Mouse (Mus musculus) pancreas, adult 10 weeks (tissue): ENCODE measurements around the gene Yme1l1. TPM values are rescaled to one million over a fixed set of nuclear protein-coding genes. Genes with fewer than 3 reads are reported as not detected.

Source experiments
- polyA plus RNA-seq: library from polyadenylated mRNA; stranded (reverse); fragments of 350-450 nt; fragmentation: Illumina TruSeq; extraction: RNeasy Lipid Tissue Mini Kit (QIAGEN cat#74804); gene quantifications from one replicate; pipeline ENCODE4 v1.2.3, GENCODE M21; 2015; ENCODE audit warnings: low read depth, low replicate concordance; ENCODE audit not compliant: insufficient read depth

The Yme1l1 gene
- 9.9 TPM for polyA plus RNA-seq

DNA sequence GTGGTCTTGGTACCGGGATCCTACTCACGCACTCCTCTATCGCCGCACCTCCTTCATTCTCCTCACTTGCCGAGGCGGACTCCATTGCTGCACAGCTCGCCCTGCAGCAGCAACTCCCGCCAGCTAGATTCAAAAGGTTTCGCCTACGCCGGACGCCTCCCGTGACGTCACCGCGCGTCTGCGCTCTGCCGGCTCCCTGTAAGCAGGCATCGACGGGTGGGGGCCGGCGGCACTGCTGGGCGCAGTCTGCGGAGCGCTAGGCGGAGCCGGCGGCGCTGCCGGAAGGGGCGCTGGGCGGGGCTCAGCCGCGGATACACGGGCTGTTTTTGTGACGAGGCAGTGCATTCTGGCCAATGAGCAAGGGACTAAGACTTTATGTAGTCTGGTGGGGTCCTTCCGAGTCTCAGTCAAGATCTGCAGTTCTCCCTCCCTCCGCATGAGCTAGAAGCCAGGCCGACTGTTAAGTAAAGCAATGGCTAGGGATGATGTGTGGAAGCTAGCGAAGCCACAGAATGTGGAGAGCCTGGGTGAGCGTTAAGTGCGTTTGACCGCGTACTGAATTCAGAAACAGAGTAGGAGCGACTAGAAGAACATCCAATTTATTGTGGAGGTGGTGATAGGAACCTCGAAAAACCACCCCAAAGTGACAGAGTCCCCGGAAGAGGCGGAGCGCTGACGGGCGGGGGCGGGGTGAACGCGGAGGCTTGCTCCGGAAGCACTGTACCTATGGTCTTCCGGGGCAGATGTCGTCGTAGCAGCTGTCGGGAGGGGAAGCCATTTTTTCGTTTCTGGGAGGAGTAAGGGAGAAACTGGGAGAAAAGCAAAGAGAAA, at the start of gene Yme1l1, which contains the start of gene Mastl:
Yme1l1 (plus strand) TSS at position 593 of the 831 bp plus-strand sequence.
Mastl (minus strand) TSS at position 248 of the 831 bp plus-strand sequence.

DNA sequence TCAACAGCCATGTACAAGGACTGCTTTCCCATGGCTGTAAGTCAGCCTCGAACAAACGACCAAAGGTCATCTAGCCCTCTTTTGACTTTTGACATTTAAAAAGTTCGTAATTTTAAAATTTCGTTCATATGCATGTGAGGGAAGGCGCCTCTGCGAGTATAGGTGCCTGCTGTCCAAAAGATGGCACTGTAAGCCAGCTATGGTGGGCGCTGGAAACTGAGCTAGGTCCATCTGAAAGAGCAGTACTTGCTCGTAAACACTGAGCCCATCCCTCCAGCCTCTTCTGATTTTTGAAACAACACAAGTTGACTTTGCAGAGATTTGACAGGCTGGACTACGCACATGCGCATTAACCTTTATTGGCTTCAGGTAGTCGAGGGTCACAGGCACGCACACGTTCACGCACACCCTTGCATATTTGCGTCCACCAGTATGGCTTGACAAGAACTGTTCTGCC, 50.9 kb downstream of the Yme1l1 start, which contains the start of gene 4931423N10Rik:
4931423N10Rik (plus strand) TSS at position 407 of the 457 bp plus-strand sequence.

Other genes starting within 250 kb of the Yme1l1 start
- 14.6 TPM for gene Abi1, start 116.1 kb upstream of the Yme1l1 start, polyA plus RNA-seq
- 8.0 TPM for gene Acbd5, start 88.2 kb upstream of the Yme1l1 start, polyA plus RNA-seq
- gene Mastl, start 345 bp upstream of the Yme1l1 start, polyA plus RNA-seq = not detected
- gene 4931423N10Rik, start 51.1 kb downstream of the Yme1l1 start, polyA plus RNA-seq = not detected
- 0.63 TPM for gene Nxph2, start 164.9 kb downstream of the Yme1l1 start, polyA plus RNA-seq